Mouse (Mus musculus): ENCODE measurements around the gene Mob3c.

DNA sequence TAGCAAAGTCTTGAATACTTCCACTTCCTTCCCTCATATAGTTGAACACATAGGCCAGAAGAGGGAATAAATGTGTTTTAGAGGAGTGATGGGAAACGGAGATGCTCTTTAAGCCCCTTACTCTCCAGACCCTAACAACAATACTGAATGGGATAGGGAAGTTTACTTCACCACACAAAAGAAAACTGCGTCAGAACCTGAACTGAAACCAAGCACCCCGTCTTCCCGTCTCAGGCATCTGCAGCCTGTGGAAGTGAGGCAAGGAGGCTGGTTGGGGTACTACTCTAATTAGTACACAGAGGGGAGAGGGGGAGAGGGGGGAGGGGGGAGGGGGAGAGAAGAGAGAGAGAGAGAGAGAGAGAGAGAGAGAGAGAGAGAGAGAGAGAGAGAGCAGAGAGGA, 10.3 kb downstream of the Mob3c start:
- TF ChIP-seq CTCF (IDR thresholded peaks at IDR 0.05; ENCODE audit: control insufficient read depth, insufficient read depth, insufficient read length) (no peak), MAX (IDR thresholded peaks at IDR 0.05) (no peak), USF1 (IDR thresholded peaks at IDR 0.05; ENCODE audit: low read depth) (no peak), MYOD1 (IDR thresholded peaks at IDR 0.05; ENCODE audit: control insufficient read depth, insufficient read length, low read depth) (no peak)

Data from C2C12 (cell line).